Mouse (Mus musculus): ENCODE results near the gene Ccdc155.

DNA sequence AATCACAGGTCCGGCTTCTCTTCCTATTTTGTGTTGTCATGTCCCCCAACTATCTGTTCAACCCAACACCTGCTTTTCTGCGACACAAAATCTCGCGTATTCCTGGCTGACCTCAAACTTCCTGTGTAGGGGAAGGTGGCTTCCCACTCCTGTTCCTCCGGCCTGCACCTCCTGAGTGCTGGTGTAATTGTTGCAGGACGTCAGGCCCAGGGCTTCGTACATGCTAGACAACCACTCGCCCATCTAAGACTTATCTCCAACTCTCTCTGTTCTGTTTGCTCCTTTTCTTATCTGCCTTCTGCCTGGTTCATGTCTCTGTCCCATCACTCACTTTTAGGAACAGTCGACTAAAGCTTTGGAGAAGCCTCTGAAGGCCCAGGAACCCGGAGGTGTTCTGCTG lies 6.4 kb upstream of the Ccdc155 start:
- TF ChIP-seq CTCF (IDR thresholded peaks at IDR 0.05) (no peak), POLR2A (IDR thresholded peaks at IDR 0.05; ENCODE audit: insufficient read depth, low read depth, low read length) (no peak), EP300 (IDR thresholded peaks at IDR 0.05; ENCODE audit: insufficient read depth, low read depth, low read length) (no peak)

All from heart, adult 2 months (tissue).